Mouse (Mus musculus): ENCODE results near the gene Ly6g5c. TPM values are rescaled to one million over a fixed set of nuclear protein-coding genes. Genes with fewer than 3 reads are reported as not detected.
"Not testable (repeated sequence)": the region's sequence is repeated elsewhere in the genome, so short reads cannot be mapped to it uniquely, and the experiment has no call there.

Ly6g5c gene
- total RNA-seq, 4 experiments from 2014 or later = not detected

DNA sequence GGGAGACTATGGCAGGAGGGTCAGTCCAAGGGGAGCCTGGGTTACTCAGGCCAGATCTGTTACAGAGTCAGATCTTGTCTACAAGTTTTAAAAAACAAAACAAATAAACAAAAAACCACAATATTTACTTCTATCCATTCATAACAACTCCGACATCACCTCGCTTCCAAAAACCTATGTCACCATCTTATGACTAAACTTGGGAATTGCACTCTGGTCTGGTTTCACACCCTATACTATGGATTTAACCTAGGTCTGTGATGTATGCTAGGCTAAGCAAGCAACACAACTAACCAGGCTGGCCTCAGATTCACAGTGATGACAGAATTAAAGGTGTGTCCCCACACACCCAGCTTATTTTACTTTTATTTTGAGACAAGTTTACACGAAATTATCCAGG lies 1.6 kb upstream of the Ly6g5c start:
- no peak for DNase-seq (ENCODE audit: low spot score in 2 of 2)

DNA sequence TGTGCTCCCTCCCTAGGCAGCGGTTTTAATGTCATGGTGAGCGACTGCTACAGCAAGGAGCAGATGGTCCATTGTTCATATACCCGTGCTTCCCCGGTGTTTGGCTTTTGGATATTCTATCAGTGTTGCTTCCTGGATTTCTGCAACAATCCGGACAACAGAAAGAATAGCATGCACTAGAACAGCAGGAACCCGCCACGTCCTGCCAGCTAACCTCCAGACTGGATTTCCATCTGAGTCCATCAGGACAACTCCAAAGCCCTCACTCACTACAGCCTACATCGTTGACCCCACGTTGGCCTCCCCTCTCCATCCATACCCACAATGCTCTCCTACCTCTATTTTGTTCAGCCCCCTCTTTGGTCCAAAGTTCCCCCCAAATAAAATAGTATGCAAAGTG lies 3.7 kb downstream of the Ly6g5c start:
- DNase-seq (ENCODE audit: low spot score in 2 of 2) = no peak

DNA sequence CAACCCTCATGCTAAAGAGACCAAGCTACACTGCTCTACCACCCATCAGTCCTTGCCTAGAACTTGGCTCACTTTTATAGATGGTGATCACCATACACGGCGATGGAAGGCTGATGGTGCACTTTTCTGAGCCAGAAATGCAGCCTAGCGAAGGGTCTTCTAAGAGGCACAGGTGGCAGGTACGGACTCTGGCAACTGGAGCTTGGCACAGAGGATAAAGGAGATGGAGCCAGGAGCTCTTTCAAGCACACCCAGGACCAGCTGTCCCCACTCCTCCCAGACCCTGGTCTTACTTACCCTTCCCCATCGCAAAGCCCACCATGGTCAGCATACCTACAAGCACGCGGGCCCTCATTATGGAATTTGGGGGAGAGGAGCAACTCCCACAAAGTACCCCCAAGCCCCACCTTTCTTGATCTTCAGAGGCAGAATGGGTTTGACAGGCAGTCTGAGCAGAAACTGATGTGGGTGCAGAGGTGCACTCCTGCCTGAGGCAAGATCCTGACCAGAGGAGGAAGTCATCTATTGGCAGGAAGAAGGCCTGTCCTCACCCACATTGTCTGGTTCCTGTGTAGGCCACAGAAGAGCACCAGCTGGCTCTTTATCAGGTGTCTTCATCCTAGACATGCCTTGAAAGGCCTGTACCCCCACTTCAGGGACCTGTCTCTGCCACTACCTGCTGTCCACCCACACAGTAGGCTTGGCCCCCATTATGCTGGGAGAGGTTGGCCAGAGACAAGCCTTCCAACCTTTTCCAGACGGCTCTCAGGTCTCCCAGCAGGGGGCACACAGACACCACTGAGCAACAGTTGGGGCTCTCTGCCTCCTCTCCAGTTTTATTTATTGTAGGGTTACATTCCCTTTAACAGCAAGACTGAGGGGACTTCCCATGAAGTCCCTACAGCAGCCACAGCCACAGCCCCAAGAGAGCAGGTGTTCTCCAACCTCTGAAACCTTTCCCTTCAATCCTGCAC lies 7.3 kb downstream of the Ly6g5c start, which contains the start of gene Ly6g5b:
Gene Ly6g5b, minus strand, starts transcription at position 383 of the 974 bp plus-strand sequence.
- no peak for DNase-seq (ENCODE audit: low spot score in 2 of 2)

DNA sequence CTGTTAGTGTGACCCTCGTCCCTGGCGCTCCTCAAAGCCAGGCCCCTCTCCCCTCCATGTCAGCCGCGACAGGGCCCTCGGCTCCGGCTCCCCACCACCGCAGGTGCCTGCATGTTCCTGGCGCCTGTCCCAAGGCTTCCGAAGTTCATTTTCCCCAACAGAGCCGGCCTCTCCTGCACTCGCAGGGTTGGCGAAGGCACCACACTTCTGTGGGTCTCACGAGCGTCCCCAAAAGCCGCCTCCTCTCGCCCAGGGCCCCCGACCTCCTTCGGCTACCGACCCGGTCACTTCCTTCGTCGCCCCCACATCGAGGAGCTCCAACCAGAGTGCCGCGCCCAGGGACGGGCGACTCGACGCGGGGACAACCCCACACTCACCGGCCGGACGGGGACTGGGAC lies 12.7 kb downstream of the Ly6g5c start:
- peak in 1 of 2 experiments; percentile 33 for DNase-seq (ENCODE audit: low spot score in 2 of 2)

- peak; percentile 98 for DNase-seq (ENCODE audit: low spot score in 2 of 2)
Measured at GRCm38 (mm10) chr17:35121143-35121799, 13.2 kb downstream of the Ly6g5c start, which contains the start of gene Gpank1. Gpank1 (plus strand) TSS chr17:35121455.

DNA sequence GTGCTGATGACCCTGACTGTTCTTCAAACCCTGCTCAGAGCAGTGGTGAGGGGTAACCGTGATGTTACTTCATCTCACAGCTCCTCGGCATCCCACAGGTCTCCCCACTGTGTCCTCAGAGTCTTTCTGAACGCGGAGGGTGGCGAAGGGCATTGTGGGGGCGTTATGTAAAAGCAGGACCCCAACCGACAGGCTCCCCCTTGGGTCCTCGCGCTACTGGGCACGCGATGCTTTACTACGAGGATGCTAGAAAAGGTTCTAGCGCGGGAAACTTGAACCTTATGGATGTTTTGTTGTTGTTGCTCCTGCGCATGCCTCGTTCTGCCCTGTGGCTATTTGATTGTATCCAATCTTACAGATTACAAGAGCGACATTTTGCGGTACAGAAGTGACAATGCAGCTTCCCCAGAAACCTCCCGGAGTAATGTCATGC lies 13.8 kb downstream of the Ly6g5c start, which contains the start of gene Csnk2b:
Gene Csnk2b, minus strand, starts transcription at position 183 of the 433 bp plus-strand sequence.
- DNase-seq (ENCODE audit: low spot score in 2 of 2) = peak; percentile 64 to 69

GRCm38 (mm10) chr17:35123287-35123686 lies 15.2 kb downstream of the Ly6g5c start:
- not testable (repeated sequence) for DNase-seq (ENCODE audit: low spot score in 2 of 2)

DNA sequence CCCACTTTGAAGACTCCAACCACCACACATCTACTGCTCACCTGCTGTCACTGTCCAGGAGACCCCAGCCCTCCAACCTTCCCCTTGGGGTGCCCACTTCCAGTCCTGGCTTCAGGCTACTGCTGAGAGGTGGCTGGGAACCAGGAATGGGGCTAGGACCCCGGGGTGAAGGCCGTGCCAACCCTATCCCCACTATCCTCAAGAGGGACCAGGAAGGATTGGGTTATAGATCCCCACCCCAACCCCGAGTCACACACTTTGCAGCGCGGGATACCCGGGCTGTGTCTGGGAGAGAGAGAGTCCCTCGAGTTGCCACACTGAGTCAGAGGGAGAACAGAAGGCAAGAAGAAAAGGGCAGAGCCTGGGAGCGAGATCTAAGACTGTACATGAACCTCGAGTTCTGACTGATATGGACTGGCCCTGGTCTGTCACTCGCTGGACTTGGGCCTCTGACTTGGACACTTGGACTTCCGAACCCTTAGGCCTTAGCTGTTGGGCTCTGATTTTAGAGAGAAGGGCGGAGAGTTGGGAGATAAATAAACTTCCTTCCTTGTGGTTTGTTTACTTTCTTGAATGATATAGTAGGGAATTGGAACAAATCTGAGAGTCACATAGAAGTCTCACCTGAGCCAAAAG lies 16.3 kb downstream of the Ly6g5c start:
- DNase-seq (ENCODE audit: low spot score in 2 of 2) = not testable (repeated sequence)

DNA sequence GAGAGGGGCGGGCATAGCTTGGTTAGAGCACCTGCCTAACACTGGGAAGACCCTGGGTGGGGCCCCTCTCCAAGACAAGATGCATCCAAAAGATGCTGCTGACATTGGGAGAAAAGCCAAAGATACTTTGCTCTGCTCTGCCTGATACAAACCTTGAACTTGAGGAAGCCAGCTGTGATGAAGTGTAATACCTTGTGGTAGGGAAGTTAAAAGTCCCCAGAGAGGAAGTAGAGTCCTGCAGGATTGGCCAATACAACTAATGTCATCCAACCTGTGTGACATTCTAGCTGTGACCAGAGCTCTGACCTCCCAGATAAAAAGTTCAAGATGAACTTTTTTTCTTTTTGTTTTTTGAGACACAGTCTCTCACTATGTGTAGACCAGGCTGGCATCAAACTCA lies 17.0 kb downstream of the Ly6g5c start:
- DNase-seq (ENCODE audit: low spot score in 2 of 2) = no peak

GRCm38 (mm10) chr17:35125578-35125977 lies 17.5 kb downstream of the Ly6g5c start:
- no peak for DNase-seq (ENCODE audit: low spot score in 2 of 2)

DNA sequence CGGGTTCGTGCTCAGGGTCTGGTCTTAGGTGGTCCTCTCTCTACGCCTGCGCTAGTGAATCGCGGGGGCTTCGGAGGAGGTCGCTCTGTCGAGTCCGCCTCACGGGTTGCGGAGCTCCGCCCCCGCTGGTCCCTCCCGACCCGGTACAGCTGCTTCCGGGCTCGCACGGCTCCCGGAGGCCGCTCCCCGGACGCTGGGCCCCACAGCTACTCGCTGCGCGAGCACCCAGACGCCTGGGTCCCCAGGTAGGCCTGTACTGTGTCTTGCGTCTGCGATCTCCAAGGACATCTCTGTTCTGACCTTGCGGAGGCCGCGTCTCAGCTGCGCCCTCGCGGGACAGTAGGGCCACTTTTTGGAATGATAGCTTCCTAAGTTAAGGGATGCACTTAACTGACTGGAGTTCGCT lies 18.1 kb downstream of the Ly6g5c start, which contains the start of gene D17H6S53E:
Gene D17H6S53E, plus strand, starts transcription at position 168 of the 406 bp plus-strand sequence.
- DNase-seq (ENCODE audit: low spot score in 2 of 2) = peak; percentile 58 to 62

DNA sequence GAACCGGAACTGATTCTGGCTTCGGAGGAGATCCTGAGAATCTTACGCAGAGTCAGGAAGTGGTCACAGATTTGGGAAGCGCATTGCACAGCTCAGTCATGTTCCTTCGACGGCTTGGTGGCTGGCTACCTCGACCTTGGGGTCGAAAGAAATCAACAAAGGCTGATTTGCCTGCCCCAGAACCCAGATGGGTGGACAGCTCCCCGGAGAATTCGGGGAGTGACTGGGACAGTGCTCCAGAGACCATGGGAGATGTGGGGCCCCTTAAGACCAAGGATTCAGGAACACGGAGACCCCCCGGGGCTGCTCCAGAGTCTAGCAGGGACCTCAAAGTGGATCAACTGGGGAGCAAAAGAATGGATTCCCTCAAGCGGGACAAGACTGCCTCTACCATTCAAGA lies 18.9 kb downstream of the Ly6g5c start:
- DNase-seq (ENCODE audit: low spot score in 2 of 2) = no peak

GRCm38 (mm10) chr17:35128996-35129395 lies 20.9 kb downstream of the Ly6g5c start:
- no peak for DNase-seq (ENCODE audit: low spot score in 2 of 2)

- no peak for DNase-seq (ENCODE audit: low spot score in 2 of 2)
Measured at GRCm38 (mm10) chr17:35131038-35131437, 23.0 kb downstream of the Ly6g5c start.

- no peak for DNase-seq (ENCODE audit: low spot score in 2 of 2)
Measured at GRCm38 (mm10) chr17:35131500-35132173, 23.6 kb downstream of the Ly6g5c start, which contains the start of gene Apom. Apom (minus strand) TSS chr17:35132050.

DNA sequence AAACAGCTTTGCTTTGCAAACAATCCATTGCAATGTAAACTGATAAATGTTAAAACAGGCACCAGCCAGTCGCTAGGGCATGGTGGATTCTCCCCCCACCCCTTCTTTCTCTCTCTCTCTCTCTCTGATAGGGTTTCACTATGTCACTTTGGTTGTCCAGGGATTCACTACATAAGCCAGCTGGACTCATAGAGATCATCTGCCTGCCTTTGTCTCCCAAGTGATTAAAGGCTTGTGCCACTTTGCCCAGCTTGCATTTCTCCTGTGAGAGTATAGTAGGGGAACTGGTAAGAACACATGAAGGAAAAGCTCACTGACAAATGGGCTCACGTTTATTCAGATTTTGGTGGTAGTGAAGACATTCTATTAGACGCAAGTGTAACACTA lies 24.1 kb downstream of the Ly6g5c start:
- DNase-seq (ENCODE audit: low spot score in 2 of 2) = no peak

DNA sequence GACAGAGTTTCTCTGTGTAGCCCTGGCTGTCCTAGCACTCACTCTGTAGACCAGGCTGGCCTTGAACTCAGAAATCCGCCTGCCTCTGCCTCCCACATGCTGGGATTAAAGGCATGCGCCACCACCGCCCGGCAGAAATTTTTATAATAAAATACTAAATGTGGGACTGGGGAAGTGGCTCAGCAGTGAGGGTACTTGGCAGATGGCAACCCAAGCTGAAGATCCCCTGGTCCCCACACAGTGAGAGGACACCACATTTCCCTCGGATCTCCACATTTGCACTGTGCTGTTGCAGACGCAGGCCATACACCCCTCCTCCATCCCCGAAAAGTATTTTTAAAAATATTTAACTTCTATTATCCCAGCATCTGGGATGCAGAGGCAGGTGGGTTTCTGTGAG lies 25.4 kb downstream of the Ly6g5c start:
- no peak for DNase-seq (ENCODE audit: low spot score in 2 of 2)

DNA sequence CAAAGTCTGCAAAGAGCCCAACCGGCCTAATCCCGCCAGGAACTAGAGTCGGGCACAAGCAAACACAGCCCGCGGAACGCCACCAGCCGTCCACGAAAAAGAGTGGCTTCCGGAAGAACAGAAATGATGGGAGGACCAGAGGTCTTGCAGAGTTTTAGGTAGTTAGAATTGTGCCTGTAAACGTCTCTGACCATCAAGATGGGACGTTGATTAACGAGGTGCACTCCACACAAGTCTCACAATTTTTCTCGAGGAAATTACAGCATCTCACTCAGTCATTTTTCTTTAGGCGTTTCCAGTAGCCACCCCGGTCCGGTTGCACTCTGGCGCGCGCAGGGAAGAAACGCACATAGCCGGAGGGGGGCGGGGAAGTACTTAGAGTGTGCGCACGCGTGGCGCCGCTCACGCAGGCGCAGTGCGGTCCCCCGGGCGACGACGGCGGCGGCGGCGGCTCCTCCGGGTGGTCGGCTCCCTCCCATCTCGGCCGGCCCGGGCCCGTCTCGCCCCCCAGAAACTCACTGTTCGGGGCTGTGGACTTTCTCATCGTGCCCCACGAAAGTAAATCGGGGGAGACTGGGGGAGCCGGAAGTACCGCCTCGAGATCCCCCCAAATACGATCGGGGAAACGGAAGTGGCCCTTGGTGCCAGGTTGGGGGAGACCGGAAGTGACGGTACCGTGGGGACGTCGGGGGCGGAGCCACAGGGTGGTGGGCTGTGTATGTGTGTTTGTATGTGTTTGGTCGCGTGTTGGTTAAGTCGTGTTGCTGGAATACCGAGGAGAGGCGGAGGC lies 26.9 kb downstream of the Ly6g5c start, which contains the start of gene Bag6:
Gene Bag6, plus strand, starts transcription at position 378 of the 790 bp plus-strand sequence.
- DNase-seq (ENCODE audit: low spot score in 2 of 2) = peak; percentile 90 to 95

- peak in 1 of 2 experiments; percentile 56 for DNase-seq (ENCODE audit: low spot score in 2 of 2)
Measured at GRCm38 (mm10) chr17:35135591-35136320, 27.7 kb downstream of the Ly6g5c start.
